Mouse (Mus musculus) C2C12 (cell line): ENCODE results near the gene Enho. TPM values are rescaled to one million over a fixed set of nuclear protein-coding genes. Genes with fewer than 3 reads are reported as not detected.

Source experiments
- H3K27me3 ChIP-seq: one replicate; pipeline ENCODE4 v1.6.1; 2011; ENCODE audit not compliant: control insufficient read depth, insufficient read depth, insufficient read length
- H3K36me3 ChIP-seq: one replicate; pipeline ENCODE4 v1.6.1; 2011; ENCODE audit not compliant: control insufficient read depth, insufficient read depth
- H3K4me3 ChIP-seq: one replicate; pipeline ENCODE4 v1.5.1; 2011; ENCODE audit warnings: mild to moderate bottlenecking, control low read depth; ENCODE audit not compliant: poor library complexity, insufficient read depth, severe bottlenecking
- H3K79me2 ChIP-seq: one replicate; pipeline ENCODE4 v1.6.1; 2011; ENCODE audit not compliant: control insufficient read depth, insufficient read depth
- H3K79me3 ChIP-seq: one replicate; pipeline ENCODE4 v1.6.1; 2011; ENCODE audit warnings: low read depth, control low read depth
- H3ac ChIP-seq: one replicate; pipeline ENCODE3; 2011; ENCODE audit warnings: low read depth; ENCODE audit not compliant: control insufficient read depth, insufficient read length
- CEBPB ChIP-seq: IDR thresholded peaks from one replicate; pipeline ENCODE4 v1.6.1; 2011; ENCODE audit warnings: low read depth, mild to moderate bottlenecking, control low read depth, moderate library complexity
- CTCF ChIP-seq: IDR thresholded peaks from one replicate; pipeline ENCODE4 v1.5.1; 2011; ENCODE audit not compliant: control insufficient read depth, insufficient read depth, insufficient read length
- FOSL1 ChIP-seq: IDR thresholded peaks from one replicate; pipeline ENCODE4 v1.8.0; 2011; ENCODE audit warnings: mild to moderate bottlenecking, low read length; ENCODE audit not compliant: poor library complexity, insufficient read depth, severe bottlenecking
- MAX ChIP-seq: IDR thresholded peaks from one replicate; pipeline ENCODE4 v1.6.1; 2011; ENCODE audit warnings: mild to moderate bottlenecking, control low read depth
- MYOD1 ChIP-seq: IDR thresholded peaks from one replicate; pipeline ENCODE4 v1.6.1; 2011; ENCODE audit warnings: low read depth; ENCODE audit not compliant: control insufficient read depth, insufficient read length
- MYOG ChIP-seq: IDR thresholded peaks from one replicate; pipeline ENCODE4 v1.6.1; 2011; ENCODE audit not compliant: control insufficient read depth, insufficient read length; ENCODE audit errors: extremely low read depth
- USF1 ChIP-seq: IDR thresholded peaks from one replicate; pipeline ENCODE4 v1.6.1; 2011; ENCODE audit warnings: low read depth, mild to moderate bottlenecking, control low read depth, moderate library complexity
- polyA plus RNA-seq: library from polyadenylated mRNA; unstranded; fragments of >200 nt; fragmentation: generic; extraction: Trizol; gene quantifications from one replicate; pipeline ENCODE4 v1.2.1, GENCODE M21; 2012; ENCODE audit warnings: missing spikeins

Gene Enho
- polyA plus RNA-seq, 1 experiment, result 1.2 TPM

- no peak for TF ChIP-seq USF1
- TF ChIP-seq MAX, result no peak
- no peak for TF ChIP-seq FOSL1
- TF ChIP-seq MYOD1, result no peak
- no peak for TF ChIP-seq MYOG
- TF ChIP-seq CTCF, result no peak
- no peak for TF ChIP-seq CEBPB
- H3K4me3 ChIP-seq, result no peak overlapping the region
- H3K36me3 ChIP-seq, result no peaks in the 10 kb centered on the region
- H3ac ChIP-seq, result no peak overlapping the region
- no peaks in the 10 kb centered on the region for H3K79me3 ChIP-seq
- peaks cover 45% of the 10 kb centered on the region for H3K27me3 ChIP-seq
- H3K79me2 ChIP-seq, result no peaks in the 10 kb centered on the region
Observed at GRCm38 (mm10) chr4:41673186-41673585, 33.1 kb upstream of the Enho start.

DNA sequence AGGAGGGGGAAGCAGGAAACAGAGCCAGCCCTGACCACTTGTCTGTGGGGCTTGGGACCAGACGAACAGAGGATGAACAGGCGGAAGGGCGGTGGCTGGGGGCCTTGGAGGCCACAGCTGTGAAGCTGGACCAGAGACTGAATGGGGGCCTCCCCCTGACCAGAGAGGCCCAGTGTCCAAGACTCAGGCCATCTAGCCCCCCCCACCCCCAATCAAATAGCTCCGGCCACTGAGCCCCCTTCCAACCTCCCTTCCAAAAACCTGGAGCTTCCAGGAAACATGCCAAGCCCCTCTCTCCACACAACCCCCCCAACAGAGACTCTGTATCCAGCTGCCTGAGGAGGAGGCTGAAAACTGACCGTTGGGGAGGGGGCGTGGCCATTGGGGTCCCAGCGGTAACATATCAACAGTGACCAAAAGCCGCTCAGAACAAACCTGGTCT lies 32.4 kb upstream of the Enho start:
- Histone ChIP-seq H3K27me3 (peaks cover 44% of the 10 kb centered on the region), H3K79me2 (no peaks in the 10 kb centered on the region), H3K4me3 (no peak overlapping the region), H3ac (no peak overlapping the region), H3K36me3 (no peaks in the 10 kb centered on the region), H3K79me3 (no peaks in the 10 kb centered on the region)
- TF ChIP-seq USF1 (no peak), MAX (no peak), MYOD1 (no peak), CTCF (no peak), CEBPB (no peak), FOSL1 (no peak)

DNA sequence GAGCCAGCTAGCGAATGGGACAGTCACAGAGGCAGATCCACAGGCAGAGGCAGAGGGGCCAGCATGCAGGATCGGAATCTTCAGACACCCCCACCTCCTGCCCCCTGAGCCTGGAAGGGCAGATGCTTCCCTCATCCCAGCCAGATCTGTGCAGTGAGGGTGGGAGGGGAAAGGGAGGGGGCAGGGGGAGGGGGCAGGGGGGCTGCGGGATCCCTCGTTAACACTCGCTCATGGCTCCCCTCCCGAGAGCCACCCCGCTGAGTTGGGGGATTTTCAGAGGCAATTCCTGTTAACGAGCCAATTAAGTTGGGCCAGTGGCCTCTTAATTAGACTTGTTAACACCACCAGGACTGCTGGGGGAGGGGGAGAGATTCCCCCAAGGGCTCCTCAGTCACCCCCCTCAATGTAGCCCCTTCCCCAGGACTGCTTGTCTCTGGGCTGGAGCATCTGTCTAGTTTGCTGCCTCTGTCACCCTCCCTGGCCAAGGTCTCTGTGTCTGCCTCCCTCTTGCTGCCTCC lies 31.9 kb upstream of the Enho start:
- H3K79me3 ChIP-seq, result no peaks in the 10 kb centered on the region
- no peaks in the 10 kb centered on the region for H3K36me3 ChIP-seq
- H3ac ChIP-seq, result no peak overlapping the region
- no peaks in the 10 kb centered on the region for H3K79me2 ChIP-seq
- peaks cover 39% of the 10 kb centered on the region for H3K27me3 ChIP-seq
- TF ChIP-seq CTCF, result no peak
- TF ChIP-seq FOSL1, result no peak
- no peak for TF ChIP-seq MYOG
- no peak for TF ChIP-seq MYOD1
- TF ChIP-seq USF1, result no peak
- no peak for TF ChIP-seq MAX
- no peak for TF ChIP-seq CEBPB
- H3K4me3 ChIP-seq, result no peak overlapping the region

GRCm38 (mm10) chr4:41671500-41671899 lies 31.4 kb upstream of the Enho start:
- no peaks in the 10 kb centered on the region for H3K79me2 ChIP-seq
- no peak overlapping the region for H3K4me3 ChIP-seq
- no peaks in the 10 kb centered on the region for H3K79me3 ChIP-seq
- TF ChIP-seq MYOD1, result no peak
- TF ChIP-seq CTCF, result no peak
- no peak for TF ChIP-seq CEBPB
- no peak for TF ChIP-seq MAX
- TF ChIP-seq FOSL1, result no peak
- TF ChIP-seq MYOG, result no peak
- TF ChIP-seq USF1, result no peak
- peaks cover 36% of the 10 kb centered on the region for H3K27me3 ChIP-seq
- no peaks in the 10 kb centered on the region for H3K36me3 ChIP-seq
- H3ac ChIP-seq, result no peak overlapping the region

GRCm38 (mm10) chr4:41670836-41671235 lies 30.7 kb upstream of the Enho start:
- H3K27me3 ChIP-seq, result peaks cover 29% of the 10 kb centered on the region
- H3K79me2 ChIP-seq, result no peaks in the 10 kb centered on the region
- H3K4me3 ChIP-seq, result no peak overlapping the region
- H3ac ChIP-seq, result no peak overlapping the region
- no peaks in the 10 kb centered on the region for H3K36me3 ChIP-seq
- TF ChIP-seq MYOD1, result no peak
- TF ChIP-seq CTCF, result no peak
- TF ChIP-seq MAX, result no peak
- TF ChIP-seq MYOG, result no peak
- no peaks in the 10 kb centered on the region for H3K79me3 ChIP-seq

GRCm38 (mm10) chr4:41666646-41667045 lies 26.5 kb upstream of the Enho start:
- no peaks in the 10 kb centered on the region for H3K79me3 ChIP-seq
- H3ac ChIP-seq, result no peak overlapping the region
- no peaks in the 10 kb centered on the region for H3K79me2 ChIP-seq
- no peaks in the 10 kb centered on the region for H3K36me3 ChIP-seq
- TF ChIP-seq MYOD1 (no peak), MAX (no peak), FOSL1 (no peak), CEBPB (no peak), MYOG (no peak), USF1 (no peak), CTCF (no peak)
- peaks cover 7% of the 10 kb centered on the region for H3K27me3 ChIP-seq
- H3K4me3 ChIP-seq, result no peak overlapping the region
